Mouse (Mus musculus) thymus, postnatal 14 days (tissue): ENCODE results near the gene Mrpl10.

Source experiments
- DNase-seq: peaks from one replicate; pipeline ENCODE4 v3.0.0; 2021

Gene Mrpl10

GRCm38 (mm10) chr11:97069770-97070169 lies 28.4 kb downstream of the Mrpl10 start:
- no peak for DNase-seq

GRCm38 (mm10) chr11:97071129-97071528 lies 29.8 kb downstream of the Mrpl10 start:
- DNase-seq = no peak

GRCm38 (mm10) chr11:97072533-97072932 lies 31.2 kb downstream of the Mrpl10 start:
- DNase-seq = peak; percentile 22

- no peak for DNase-seq
Observed at GRCm38 (mm10) chr11:97074235-97074634, 32.9 kb downstream of the Mrpl10 start.

GRCm38 (mm10) chr11:97078751-97079150 lies 37.4 kb downstream of the Mrpl10 start:
- DNase-seq = no peak

- no peak for DNase-seq
Observed at GRCm38 (mm10) chr11:97080291-97080690, 38.9 kb downstream of the Mrpl10 start.

GRCm38 (mm10) chr11:97082977-97083376 lies 41.6 kb downstream of the Mrpl10 start:
- peak; percentile 46 for DNase-seq

GRCm38 (mm10) chr11:97083401-97084140 lies 42.2 kb downstream of the Mrpl10 start:
- no peak for DNase-seq

GRCm38 (mm10) chr11:97084821-97085505 lies 43.6 kb downstream of the Mrpl10 start:
- DNase-seq = no peak

- DNase-seq = no peak
Observed at GRCm38 (mm10) chr11:97086365-97086764, 45.0 kb downstream of the Mrpl10 start.

- DNase-seq = no peak
Observed at GRCm38 (mm10) chr11:97094600-97094999, 53.2 kb downstream of the Mrpl10 start.

- DNase-seq = no peak
Observed at GRCm38 (mm10) chr11:97098791-97099190, 57.4 kb downstream of the Mrpl10 start.
